Mouse (Mus musculus): ENCODE results near the gene Usp48. TPM values are rescaled to one million over a fixed set of nuclear protein-coding genes. Genes with fewer than 3 reads are reported as not detected.

The Usp48 gene
- polyA plus RNA-seq, 1 experiment from 2014 or later, result 100 TPM

DNA sequence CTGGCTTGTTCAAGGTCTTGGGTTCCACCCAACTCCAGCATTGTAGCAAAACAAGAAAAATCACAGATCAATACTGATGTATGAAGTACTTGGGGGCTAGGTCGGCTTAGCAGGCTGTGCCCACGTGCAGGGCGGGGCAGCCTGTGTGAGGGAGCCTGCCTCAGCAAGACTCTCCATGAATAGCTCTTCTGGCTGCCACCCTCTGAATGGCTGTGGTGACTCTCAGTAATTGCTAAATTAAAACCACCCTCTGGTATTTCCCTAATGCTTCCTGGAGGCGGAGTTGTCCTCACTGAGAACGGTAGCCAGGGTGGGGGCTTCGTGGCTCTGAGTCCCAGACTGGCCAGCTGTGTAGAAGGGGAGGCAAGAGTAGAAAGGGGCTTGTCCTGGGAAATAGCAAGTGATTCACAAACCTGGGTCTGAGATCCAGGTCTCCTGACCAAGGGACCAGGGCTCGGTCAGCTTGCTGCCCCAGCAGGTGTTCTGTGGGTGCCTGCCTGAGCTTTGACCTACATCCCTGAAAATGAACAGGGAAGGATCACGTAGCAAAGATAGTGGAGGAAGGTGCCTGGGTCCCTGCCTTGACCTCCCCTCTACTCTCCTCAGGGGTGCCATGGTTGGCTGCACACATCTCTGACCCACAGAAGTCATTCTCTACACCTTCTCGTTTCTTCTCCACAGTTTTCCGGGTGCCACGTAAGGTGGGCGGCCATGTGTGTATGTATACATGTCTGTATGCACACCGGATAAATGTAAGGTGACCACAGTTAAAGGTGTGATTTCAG lies 83.3 kb downstream of the Usp48 start:
- ATAC-seq (ENCODE audit: insufficient number of reproducible peaks, insufficient read depth, low FRiP score, low TSS enrichment, low read depth), result no peak
- H3K4me3 ChIP-seq (replicated peaks), result no peak overlapping the region
- H3K36me3 ChIP-seq, result no peaks in the 10 kb centered on the region
- WGBS, result 55% methylated on average over 13 of the region's 13 CpGs
- no peaks in the 10 kb centered on the region for H3K9me3 ChIP-seq
- H3K4me2 ChIP-seq, result no peak overlapping the region
- no peak overlapping the region for H3K9ac ChIP-seq (replicated peaks)
- peaks cover 78% of the 10 kb centered on the region for H3K27me3 ChIP-seq
- H3K27ac ChIP-seq, result no peak overlapping the region
- H3K4me1 ChIP-seq (replicated peaks), result peaks cover 17% of the 10 kb centered on the region

DNA sequence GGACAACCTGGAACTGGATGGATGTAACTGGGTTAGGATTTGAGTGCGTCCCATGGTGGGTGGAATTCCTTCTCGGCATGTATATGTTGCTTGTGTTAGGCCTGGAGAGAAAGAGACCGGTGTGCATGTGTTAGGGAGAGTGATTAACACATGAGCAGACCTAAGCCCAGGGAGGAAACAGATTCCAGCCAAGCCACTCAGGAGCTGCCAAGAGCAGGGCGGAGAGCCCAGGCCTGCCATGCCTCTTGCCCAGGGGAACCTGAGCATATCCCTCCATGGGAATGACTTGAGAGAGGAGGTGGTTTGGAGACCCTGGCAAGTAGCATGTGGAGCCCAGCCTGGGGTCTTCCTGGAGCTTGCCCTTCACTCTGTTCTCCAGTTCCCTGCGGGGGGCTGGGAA lies 84.4 kb downstream of the Usp48 start:
- H3K36me3 ChIP-seq, result no peaks in the 10 kb centered on the region
- no peaks in the 10 kb centered on the region for H3K9me3 ChIP-seq
- H3K4me2 ChIP-seq, result no peak overlapping the region
- 77% methylated on average over 5 of the region's 5 CpGs for WGBS
- H3K27me3 ChIP-seq, result peaks cover 78% of the 10 kb centered on the region
- no peak overlapping the region for H3K4me3 ChIP-seq (replicated peaks)
- H3K27ac ChIP-seq, result no peak overlapping the region
- H3K4me1 ChIP-seq (replicated peaks), result peaks cover 19% of the 10 kb centered on the region
- no peak overlapping the region for H3K9ac ChIP-seq (replicated peaks)
- no peak for ATAC-seq (ENCODE audit: insufficient number of reproducible peaks, insufficient read depth, low FRiP score, low TSS enrichment, low read depth)

DNA sequence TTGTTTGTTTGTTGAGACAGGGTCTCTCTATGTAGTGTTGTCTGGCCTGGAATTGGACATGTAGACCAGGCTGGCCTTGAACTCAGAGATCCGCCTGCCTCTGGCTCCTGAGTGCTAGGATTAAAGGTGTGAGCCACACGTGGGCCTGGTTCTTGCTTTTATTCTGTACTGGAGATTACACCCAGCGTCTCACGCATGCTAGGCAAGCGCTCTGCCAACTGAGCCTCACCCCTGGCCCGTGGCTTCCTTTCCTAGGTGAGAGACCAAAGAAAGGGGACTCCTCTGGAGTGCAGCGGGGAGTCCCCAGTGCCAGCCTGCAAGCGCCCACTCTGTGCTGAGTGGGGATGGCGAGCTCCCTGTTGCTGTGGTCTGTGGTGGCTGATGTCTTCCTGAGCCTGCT lies 85.0 kb downstream of the Usp48 start:
- no peak overlapping the region for H3K4me2 ChIP-seq
- 74% methylated on average over 9 of the region's 9 CpGs for WGBS
- ATAC-seq (ENCODE audit: insufficient number of reproducible peaks, insufficient read depth, low FRiP score, low TSS enrichment, low read depth), result no peak
- H3K4me3 ChIP-seq (replicated peaks), result no peak overlapping the region
- no peak overlapping the region for H3K9ac ChIP-seq (replicated peaks)
- peaks cover 19% of the 10 kb centered on the region for H3K4me1 ChIP-seq (replicated peaks)
- H3K27me3 ChIP-seq, result peaks cover 82% of the 10 kb centered on the region
- H3K27ac ChIP-seq, result no peak overlapping the region
- H3K36me3 ChIP-seq, result no peaks in the 10 kb centered on the region
- H3K9me3 ChIP-seq, result no peaks in the 10 kb centered on the region

DNA sequence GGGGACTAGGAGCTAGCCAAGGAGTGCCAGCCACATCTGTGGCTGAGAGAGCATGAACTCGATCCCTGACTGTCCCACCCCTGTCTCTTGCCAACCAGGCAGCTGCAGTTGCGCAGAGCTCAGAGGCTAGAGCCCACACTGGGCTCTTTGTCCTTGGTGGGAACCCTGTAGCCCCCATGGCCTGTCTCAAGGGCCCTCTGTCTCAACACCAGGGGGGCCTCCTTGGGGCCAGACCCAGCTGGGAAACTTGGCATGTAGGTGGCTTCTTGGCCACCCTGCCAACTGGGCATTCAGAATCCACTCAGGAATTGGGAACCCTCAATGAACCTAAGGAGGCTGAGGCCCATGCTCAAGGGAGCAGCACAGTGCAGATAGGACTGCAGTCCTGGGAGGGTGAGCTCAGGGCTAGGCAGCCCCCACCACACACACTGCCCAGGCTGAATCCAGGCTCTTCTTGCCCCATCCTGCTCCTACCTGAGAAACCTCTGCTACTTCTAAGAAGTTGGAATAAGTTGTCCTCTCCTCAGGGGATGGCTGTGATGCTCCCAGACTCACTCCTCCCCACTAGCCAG lies 86.5 kb downstream of the Usp48 start:
- no peak for ATAC-seq (ENCODE audit: insufficient number of reproducible peaks, insufficient read depth, low FRiP score, low TSS enrichment, low read depth)
- H3K27ac ChIP-seq, result no peak overlapping the region
- peaks cover 87% of the 10 kb centered on the region for H3K27me3 ChIP-seq
- H3K36me3 ChIP-seq, result no peaks in the 10 kb centered on the region
- H3K4me1 ChIP-seq (replicated peaks), result peaks cover 19% of the 10 kb centered on the region
- H3K4me3 ChIP-seq (replicated peaks), result no peak overlapping the region
- H3K4me2 ChIP-seq, result no peak overlapping the region
- 63% methylated on average over 2 of the region's 2 CpGs for WGBS
- H3K9me3 ChIP-seq, result no peaks in the 10 kb centered on the region
- H3K9ac ChIP-seq (replicated peaks), result no peak overlapping the region

DNA sequence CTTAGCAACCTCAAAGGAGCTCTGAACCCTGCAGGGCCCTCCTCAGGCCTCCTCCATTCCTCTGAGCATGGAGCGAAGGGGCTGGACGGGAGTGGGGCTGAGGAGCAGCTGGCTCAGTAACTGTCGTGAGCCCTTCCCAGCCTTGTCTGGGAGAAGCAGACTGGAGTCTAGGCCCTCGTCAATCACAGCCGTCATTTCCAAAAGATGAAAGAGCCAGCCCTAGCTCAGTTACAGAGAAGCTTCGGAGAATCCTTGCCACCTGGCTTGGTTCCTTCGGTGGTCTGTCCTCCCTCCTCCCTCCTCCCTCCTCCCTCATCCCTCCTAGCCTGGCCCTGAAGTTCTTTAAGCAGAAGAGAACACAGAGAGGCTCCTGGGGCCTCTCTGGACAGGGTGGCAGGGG lies 87.2 kb downstream of the Usp48 start:
- Histone ChIP-seq H3K4me2 (no peak overlapping the region), H3K9me3 (no peaks in the 10 kb centered on the region), H3K4me1 (replicated peaks) (peaks cover 19% of the 10 kb centered on the region), H3K36me3 (no peaks in the 10 kb centered on the region), H3K9ac (replicated peaks) (no peak overlapping the region), H3K4me3 (replicated peaks) (no peak overlapping the region), H3K27ac (no peak overlapping the region), H3K27me3 (peaks cover 89% of the 10 kb centered on the region)
- 25% methylated on average over 7 of the region's 7 CpGs for WGBS
- ATAC-seq (ENCODE audit: insufficient number of reproducible peaks, insufficient read depth, low FRiP score, low TSS enrichment, low read depth), result no peak

DNA sequence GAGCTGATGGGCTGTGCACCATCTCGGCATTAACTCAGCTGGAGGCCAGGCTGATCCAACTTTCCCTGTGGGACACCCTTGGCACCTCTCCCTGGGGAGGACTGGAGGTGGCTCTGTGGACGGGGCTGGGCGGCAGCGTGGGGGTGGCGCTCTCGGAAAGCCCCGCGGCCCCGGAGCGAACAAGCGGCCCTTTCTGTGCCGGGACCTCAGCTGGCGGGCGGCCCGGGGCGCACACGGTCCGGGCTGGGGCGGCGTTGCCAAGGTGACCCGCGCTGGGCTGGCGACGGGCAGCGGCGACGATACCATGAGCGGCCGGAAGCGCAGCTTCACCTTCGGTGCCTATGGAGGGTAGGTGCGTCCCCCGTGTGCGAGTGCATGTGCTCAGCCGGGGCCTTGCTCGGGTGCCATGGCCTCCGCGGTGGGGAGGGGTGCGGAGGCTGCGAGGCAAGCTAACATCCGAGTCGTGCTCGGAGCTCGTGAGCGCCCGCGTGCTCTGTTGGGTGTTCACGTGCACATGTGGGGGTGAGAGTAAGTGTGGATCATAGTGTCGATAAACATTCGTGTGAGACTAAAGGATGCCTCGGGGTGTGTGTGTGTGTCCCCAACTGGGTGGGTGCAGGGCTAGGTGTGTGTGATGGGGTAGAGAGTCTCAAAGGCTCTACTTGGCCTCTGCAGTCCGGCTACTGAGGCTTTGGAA lies 88.0 kb downstream of the Usp48 start:
- no peak for ATAC-seq (ENCODE audit: insufficient number of reproducible peaks, insufficient read depth, low FRiP score, low TSS enrichment, low read depth)
- H3K9ac ChIP-seq (replicated peaks), result peak overlapping the region; percentile 37; the same call in 1 of the 2 replicates
- WGBS, result 6% methylated on average over 52 of the region's 52 CpGs
- no peaks in the 10 kb centered on the region for H3K36me3 ChIP-seq
- peaks cover 94% of the 10 kb centered on the region for H3K27me3 ChIP-seq
- H3K4me3 ChIP-seq (replicated peaks), result peak overlapping the region; percentile 33
- H3K9me3 ChIP-seq, result no peaks in the 10 kb centered on the region
- peaks cover 19% of the 10 kb centered on the region for H3K4me1 ChIP-seq (replicated peaks)
- no peak overlapping the region for H3K27ac ChIP-seq
- peak overlapping the region; percentile 59 for H3K4me2 ChIP-seq

DNA sequence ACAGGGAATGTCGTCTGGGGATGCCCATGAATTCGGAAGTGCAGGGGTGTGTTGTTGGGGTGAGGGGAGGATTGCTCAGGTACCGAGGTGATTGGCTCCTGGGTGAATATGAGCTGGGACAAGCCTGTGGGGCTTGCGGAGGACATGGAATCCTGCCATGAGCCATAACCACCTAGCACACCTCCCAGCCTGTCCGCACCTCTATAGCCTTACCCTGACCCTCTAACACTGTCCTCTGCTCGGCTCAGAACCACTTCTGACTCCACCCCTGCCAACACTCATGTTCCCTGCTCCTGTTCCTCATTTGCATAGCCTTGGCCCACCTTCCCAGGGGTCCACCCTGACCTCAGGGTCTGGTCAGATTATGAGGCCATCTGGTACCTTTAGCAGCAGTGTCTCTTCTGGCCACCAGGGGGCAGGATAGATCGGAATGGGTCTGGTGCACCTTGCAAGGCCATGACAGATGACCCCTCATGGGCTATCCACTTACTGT lies 89.5 kb downstream of the Usp48 start:
- ATAC-seq (ENCODE audit: insufficient number of reproducible peaks, insufficient read depth, low FRiP score, low TSS enrichment, low read depth), result no peak
- H3K36me3 ChIP-seq, result no peaks in the 10 kb centered on the region
- no peak overlapping the region for H3K9ac ChIP-seq (replicated peaks)
- no peak overlapping the region for H3K4me2 ChIP-seq
- 44% methylated on average over 7 of the region's 7 CpGs for WGBS
- H3K4me3 ChIP-seq (replicated peaks), result no peak overlapping the region
- H3K27me3 ChIP-seq, result peaks cover 85% of the 10 kb centered on the region
- H3K27ac ChIP-seq, result no peak overlapping the region
- H3K4me1 ChIP-seq (replicated peaks), result peaks cover 19% of the 10 kb centered on the region
- H3K9me3 ChIP-seq, result no peaks in the 10 kb centered on the region

DNA sequence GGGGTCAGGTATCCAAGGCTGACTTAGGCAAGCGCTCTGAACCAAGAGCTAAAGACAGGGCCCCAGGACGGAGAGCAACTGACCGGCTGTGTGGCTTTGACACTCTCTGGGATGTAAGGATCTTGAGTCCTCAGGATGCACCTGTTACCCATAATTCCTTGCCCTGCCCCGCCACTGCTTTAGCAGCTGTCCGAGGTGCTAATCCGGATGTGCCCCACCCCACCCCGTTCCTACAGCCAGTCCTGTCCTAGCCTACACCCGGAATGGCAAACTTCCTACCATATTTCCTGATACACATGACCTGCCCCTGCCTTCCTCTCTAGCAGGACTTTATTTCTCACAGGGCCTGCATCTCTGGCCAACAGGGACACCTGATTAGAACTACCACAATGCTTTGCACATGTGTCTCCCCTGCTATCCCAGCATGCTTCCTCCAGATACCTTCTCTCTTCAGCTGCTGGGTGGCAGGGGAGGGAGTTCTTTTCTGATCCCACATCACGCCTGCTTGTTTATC lies 91.3 kb downstream of the Usp48 start:
- Histone ChIP-seq H3K4me2 (no peak overlapping the region), H3K27ac (no peak overlapping the region), H3K4me3 (replicated peaks) (no peak overlapping the region), H3K36me3 (no peaks in the 10 kb centered on the region), H3K9ac (replicated peaks) (no peak overlapping the region), H3K9me3 (no peaks in the 10 kb centered on the region), H3K27me3 (peaks cover 67% of the 10 kb centered on the region), H3K4me1 (replicated peaks) (peaks cover 19% of the 10 kb centered on the region)
- WGBS, result 26% methylated on average over 9 of the region's 9 CpGs
- no peak for ATAC-seq (ENCODE audit: insufficient number of reproducible peaks, insufficient read depth, low FRiP score, low TSS enrichment, low read depth)

DNA sequence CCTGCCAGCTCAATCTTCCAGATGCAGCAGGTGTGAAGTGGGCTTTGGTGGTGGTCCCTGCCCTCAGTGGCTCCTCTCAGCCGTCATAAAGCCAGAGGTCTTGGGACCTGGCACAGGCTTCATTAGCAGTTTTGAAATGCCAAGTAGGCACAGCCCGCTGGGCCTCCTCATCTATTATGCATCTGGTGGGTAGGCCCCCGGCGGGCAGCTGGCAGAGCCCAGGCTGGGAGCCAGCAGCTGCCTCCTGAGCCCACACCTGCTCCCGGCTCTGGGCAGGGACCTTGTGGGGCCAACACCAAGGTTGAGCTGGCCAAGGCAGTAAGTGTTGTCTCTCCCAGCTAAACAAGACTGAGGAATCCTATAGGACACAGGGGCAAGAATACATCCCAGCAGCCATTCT lies 92.7 kb downstream of the Usp48 start:
- WGBS, result 81% methylated on average over 5 of the region's 5 CpGs
- Histone ChIP-seq H3K9ac (replicated peaks) (no peak overlapping the region), H3K27ac (no peak overlapping the region), H3K9me3 (no peaks in the 10 kb centered on the region), H3K4me2 (no peak overlapping the region), H3K4me3 (replicated peaks) (no peak overlapping the region), H3K27me3 (peaks cover 56% of the 10 kb centered on the region), H3K36me3 (no peaks in the 10 kb centered on the region), H3K4me1 (replicated peaks) (peaks cover 8% of the 10 kb centered on the region)
- no peak for ATAC-seq (ENCODE audit: insufficient number of reproducible peaks, insufficient read depth, low FRiP score, low TSS enrichment, low read depth)

DNA sequence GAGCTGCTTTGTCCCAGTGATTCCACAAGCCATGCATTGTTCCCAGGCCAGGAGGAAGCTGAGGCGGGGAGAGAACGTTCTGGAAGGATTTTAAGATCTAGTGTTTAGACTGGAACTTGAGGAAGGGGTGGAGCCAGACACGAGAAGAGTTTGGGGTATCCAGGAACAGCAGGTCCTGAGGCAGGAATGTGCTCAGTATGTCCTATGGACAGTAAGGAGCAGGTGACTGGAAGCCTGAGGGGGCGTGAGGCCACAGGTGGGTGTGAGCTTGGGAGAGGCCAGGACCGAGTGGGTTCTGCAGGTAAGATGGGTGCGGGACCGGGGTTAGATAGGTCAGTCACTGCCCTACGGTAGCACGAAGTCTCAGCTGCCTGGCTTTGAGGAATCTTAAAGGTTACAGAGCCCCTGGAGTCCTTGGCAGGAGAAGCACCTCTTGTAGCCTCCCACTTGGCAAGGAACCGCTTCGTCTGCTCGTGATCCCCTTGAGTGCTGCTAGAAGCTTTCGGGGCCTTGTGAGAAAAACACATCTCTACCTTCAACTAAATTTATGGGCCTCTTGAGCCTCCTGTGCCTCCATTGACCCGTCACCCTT lies 93.8 kb downstream of the Usp48 start:
- Histone ChIP-seq H3K4me1 (replicated peaks) (no peaks in the 10 kb centered on the region; the same call in 1 of the 2 replicates), H3K27me3 (peaks cover 45% of the 10 kb centered on the region), H3K36me3 (no peaks in the 10 kb centered on the region), H3K9me3 (no peaks in the 10 kb centered on the region), H3K9ac (replicated peaks) (no peak overlapping the region), H3K27ac (no peak overlapping the region), H3K4me3 (replicated peaks) (no peak overlapping the region), H3K4me2 (no peak overlapping the region)
- no peak for ATAC-seq (ENCODE audit: insufficient number of reproducible peaks, insufficient read depth, low FRiP score, low TSS enrichment, low read depth)
- WGBS, result 78% methylated on average over 14 of the region's 14 CpGs

All from limb, embryonic 12.5 days (tissue).